Mouse (Mus musculus) heart, adult 2 months (tissue): ENCODE data around the gene Slc46a2.

Source experiments
- CTCF ChIP-seq: fragments of 200-600 bp; IDR thresholded peaks from 2 replicates; pipeline ENCODE4 v1.8.1; 2022; ENCODE audit warnings: antibody characterized with exemption, mild to moderate bottlenecking, moderate library complexity
- EP300 ChIP-seq: fragments of 200-500 bp; IDR thresholded peaks from 2 replicates; pipeline ENCODE4 v1.6.1; 2011; ENCODE audit warnings: low read depth, low read length, control low read depth; ENCODE audit not compliant: insufficient read depth
- POLR2A ChIP-seq: fragments of 200-500 bp; IDR thresholded peaks from 2 replicates; pipeline ENCODE4 v1.6.1; 2011; ENCODE audit warnings: mild to moderate bottlenecking, low read depth, low read length, control low read depth; ENCODE audit not compliant: insufficient read depth

DNA sequence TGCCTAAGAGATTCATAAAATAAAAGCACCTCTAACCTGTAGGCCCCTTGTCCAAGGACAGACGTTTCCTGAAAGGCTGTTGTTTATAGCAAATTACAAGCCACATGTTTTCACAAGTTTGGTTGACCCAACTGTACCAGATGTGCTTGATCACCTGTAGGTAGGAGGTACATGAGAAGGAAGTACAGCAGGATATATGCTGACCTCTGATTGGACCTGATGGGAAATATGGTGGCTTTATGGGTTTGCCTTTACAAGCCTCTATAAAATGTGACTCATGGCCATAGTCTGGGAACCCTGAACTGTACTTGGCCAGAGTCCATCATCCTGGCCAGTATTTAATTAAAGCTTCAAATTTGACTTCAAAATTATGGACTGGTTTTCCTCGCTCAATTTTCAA lies 22.7 kb upstream of the Slc46a2 start:
- TF ChIP-seq POLR2A (no peak), CTCF (no peak), EP300 (no peak)
